Mouse (Mus musculus): ENCODE results near the gene Csf1.
"Not testable (repeated sequence)": the region's sequence is repeated elsewhere in the genome, so short reads cannot be mapped to it uniquely, and the experiment has no call there.

Csf1 gene

GRCm38 (mm10) chr3:107748260-107748955 lies 11.9 kb downstream of the Csf1 start:
- DNase-seq (ENCODE audit: low read depth) = no peak

GRCm38 (mm10) chr3:107746026-107746425 lies 14.2 kb downstream of the Csf1 start:
- no peak for DNase-seq (ENCODE audit: low read depth)

GRCm38 (mm10) chr3:107743650-107744049 lies 16.6 kb downstream of the Csf1 start:
- no peak for DNase-seq (ENCODE audit: low read depth)

GRCm38 (mm10) chr3:107743107-107743506 lies 17.2 kb downstream of the Csf1 start:
- DNase-seq (ENCODE audit: low read depth) = no peak

GRCm38 (mm10) chr3:107742071-107742710 lies 18.1 kb downstream of the Csf1 start:
- no peak for DNase-seq (ENCODE audit: low read depth)

GRCm38 (mm10) chr3:107741387-107741786 lies 18.9 kb downstream of the Csf1 start:
- no peak for DNase-seq (ENCODE audit: low read depth)

GRCm38 (mm10) chr3:107740578-107741207 lies 19.6 kb downstream of the Csf1 start:
- peak; percentile 29 for DNase-seq (ENCODE audit: low read depth)

- DNase-seq (ENCODE audit: low read depth) = no peak
Observed at GRCm38 (mm10) chr3:107739966-107740365, 20.3 kb downstream of the Csf1 start.

GRCm38 (mm10) chr3:107739456-107739855 lies 20.8 kb downstream of the Csf1 start:
- DNase-seq (ENCODE audit: low read depth) = no peak

GRCm38 (mm10) chr3:107738620-107739019 lies 21.6 kb downstream of the Csf1 start:
- no peak for DNase-seq (ENCODE audit: low read depth)

- DNase-seq (ENCODE audit: low read depth) = no peak
Observed at GRCm38 (mm10) chr3:107737609-107738190, 22.6 kb downstream of the Csf1 start.

GRCm38 (mm10) chr3:107735620-107736019 lies 24.6 kb downstream of the Csf1 start:
- DNase-seq (ENCODE audit: low read depth) = not testable (repeated sequence)

GRCm38 (mm10) chr3:107733329-107733728 lies 26.9 kb downstream of the Csf1 start:
- no peak for DNase-seq (ENCODE audit: low read depth)

- DNase-seq (ENCODE audit: low read depth) = no peak
Observed at GRCm38 (mm10) chr3:107730236-107730635, 30.0 kb downstream of the Csf1 start.

GRCm38 (mm10) chr3:107728509-107728908 lies 31.8 kb downstream of the Csf1 start:
- DNase-seq (ENCODE audit: low read depth) = no peak

GRCm38 (mm10) chr3:107715971-107716370 lies 44.3 kb downstream of the Csf1 start:
- DNase-seq (ENCODE audit: low read depth) = no peak

GRCm38 (mm10) chr3:107714276-107714933 lies 45.9 kb downstream of the Csf1 start:
- DNase-seq (ENCODE audit: low read depth) = no peak

GRCm38 (mm10) chr3:107712081-107712480 lies 48.2 kb downstream of the Csf1 start:
- DNase-seq (ENCODE audit: low read depth) = no peak

- no peak for DNase-seq (ENCODE audit: low read depth)
Observed at GRCm38 (mm10) chr3:107709156-107709555, 51.1 kb downstream of the Csf1 start.

- DNase-seq (ENCODE audit: low read depth) = no peak
Observed at GRCm38 (mm10) chr3:107707239-107707638, 53.0 kb downstream of the Csf1 start.

GRCm38 (mm10) chr3:107706164-107706563 lies 54.1 kb downstream of the Csf1 start:
- no peak for DNase-seq (ENCODE audit: low read depth)

- no peak for DNase-seq (ENCODE audit: low read depth)
Observed at GRCm38 (mm10) chr3:107704371-107704705, 55.9 kb downstream of the Csf1 start.

All from c-Kit-positive CD71-negative TER-119-negative erythroid progenitor cells, embryonic 14.5 days (primary cell).